Mouse (Mus musculus): ENCODE measurements at regions not wholly inside any gene's neighbourhood (a gene's known extent, or its start where the extent isn't known, plus 50 kb on each side); places are given as distances from the start of the nearest gene placed in this dataset.

GRCm38 (mm10) chr12:12803602-12804001 lies 138.1 kb downstream of the Mycn start:
- WGBS = 41% methylated on average over 2 of the region's 2 CpGs
- DNase-seq (ENCODE audit: low spot score) (no peak), ATAC-seq (ENCODE audit: low FRiP score) (no peak)
- no peak overlapping the region for H3K9ac ChIP-seq (ENCODE audit: low read depth, low read length)
- no peak overlapping the region for H3K4me3 ChIP-seq (ENCODE audit: low read depth, low read length)
- no peaks in the 10 kb centered on the region for H3K36me3 ChIP-seq (ENCODE audit: control insufficient read depth, insufficient read depth, low read length)
- no peak overlapping the region for H3K4me2 ChIP-seq (replicated peaks; ENCODE audit: low read depth, low read length)
- H3K27me3 ChIP-seq (ENCODE audit: control insufficient read depth, insufficient read depth, low read length) = no peaks in the 10 kb centered on the region
- H3K4me1 ChIP-seq (replicated peaks; ENCODE audit: control insufficient read depth, insufficient read depth, low read length) = peaks cover 5% of the 10 kb centered on the region
- H3K9me3 ChIP-seq (ENCODE audit: control insufficient read depth, low read length) = no peaks in the 10 kb centered on the region
- no peak overlapping the region for H3K27ac ChIP-seq (ENCODE audit: low read depth, low read length)

- 4% methylated on average over 11 of the region's 11 CpGs for WGBS
- DNase-seq (ENCODE audit: low spot score) (peak; percentile 63), ATAC-seq (ENCODE audit: low FRiP score) (peak; percentile 87)
- Histone ChIP-seq H3K4me2 (replicated peaks; ENCODE audit: low read depth, low read length) (no peak overlapping the region), H3K4me3 (ENCODE audit: low read depth, low read length) (no peak overlapping the region), H3K36me3 (ENCODE audit: control insufficient read depth, insufficient read depth, low read length) (no peaks in the 10 kb centered on the region), H3K4me1 (replicated peaks; ENCODE audit: control insufficient read depth, insufficient read depth, low read length) (peaks cover 5% of the 10 kb centered on the region), H3K27ac (ENCODE audit: low read depth, low read length) (peak overlapping the region; percentile 19; the same call in 1 of the 2 replicates), H3K9me3 (ENCODE audit: control insufficient read depth, low read length) (no peaks in the 10 kb centered on the region), H3K27me3 (ENCODE audit: control insufficient read depth, insufficient read depth, low read length) (no peaks in the 10 kb centered on the region), H3K9ac (ENCODE audit: low read depth, low read length) (no peak overlapping the region)
Measured at GRCm38 (mm10) chr12:12802396-12802795, 139.3 kb downstream of the Mycn start.

- H3K9me3 ChIP-seq (ENCODE audit: control insufficient read depth, low read length) = no peaks in the 10 kb centered on the region
- H3K36me3 ChIP-seq (ENCODE audit: control insufficient read depth, insufficient read depth, low read length) = no peaks in the 10 kb centered on the region
- DNase-seq (ENCODE audit: low spot score) = no peak
- H3K9ac ChIP-seq (ENCODE audit: low read depth, low read length) = no peak overlapping the region
- no peak overlapping the region for H3K4me3 ChIP-seq (ENCODE audit: low read depth, low read length)
- ATAC-seq (ENCODE audit: low FRiP score) = no peak
- H3K27ac ChIP-seq (ENCODE audit: low read depth, low read length) = no peak overlapping the region
- peaks cover 5% of the 10 kb centered on the region for H3K4me1 ChIP-seq (replicated peaks; ENCODE audit: control insufficient read depth, insufficient read depth, low read length)
- H3K4me2 ChIP-seq (replicated peaks; ENCODE audit: low read depth, low read length) = no peak overlapping the region
- H3K27me3 ChIP-seq (ENCODE audit: control insufficient read depth, insufficient read depth, low read length) = no peaks in the 10 kb centered on the region
- 41% methylated on average over 11 of the region's 11 CpGs for WGBS
Measured at GRCm38 (mm10) chr12:12801700-12802099, 140.0 kb downstream of the Mycn start.

GRCm38 (mm10) chr12:12800120-12800519 lies 141.6 kb downstream of the Mycn start:
- no peaks in the 10 kb centered on the region for H3K27me3 ChIP-seq (ENCODE audit: control insufficient read depth, insufficient read depth, low read length)
- 89% methylated on average over 6 of the region's 6 CpGs for WGBS

GRCm38 (mm10) chr12:12789052-12789451 lies 152.7 kb downstream of the Mycn start:
- H3K9ac ChIP-seq (ENCODE audit: low read depth, low read length) = no peak overlapping the region
- peaks cover 6% of the 10 kb centered on the region; the same call in 1 of the 2 replicates for H3K4me1 ChIP-seq (replicated peaks; ENCODE audit: control insufficient read depth, insufficient read depth, low read length)
- ATAC-seq (ENCODE audit: low FRiP score) = 0 out of 2 replicates have a peak, but pooled peaks have one; percentile 35
- H3K4me2 ChIP-seq (replicated peaks; ENCODE audit: low read depth, low read length) = no peak overlapping the region
- H3K27ac ChIP-seq (ENCODE audit: low read depth, low read length) = no peak overlapping the region
- no peaks in the 10 kb centered on the region for H3K9me3 ChIP-seq (ENCODE audit: control insufficient read depth, low read length)
- DNase-seq (ENCODE audit: low spot score) = no peak
- WGBS = 83% methylated on average over 6 of the region's 6 CpGs
- H3K36me3 ChIP-seq (ENCODE audit: control insufficient read depth, insufficient read depth, low read length) = no peaks in the 10 kb centered on the region
- no peak overlapping the region for H3K4me3 ChIP-seq (ENCODE audit: low read depth, low read length)
- H3K27me3 ChIP-seq (ENCODE audit: control insufficient read depth, insufficient read depth, low read length) = no peaks in the 10 kb centered on the region; the same call in 1 of the 2 replicates

More at GRCm38 (mm10) chr12:12800120-12800519, 141.6 kb downstream of the Mycn start:
- Histone ChIP-seq H3K4me2 (replicated peaks; ENCODE audit: low read depth, low read length) (no peak overlapping the region), H3K36me3 (ENCODE audit: control insufficient read depth, insufficient read depth, low read length) (no peaks in the 10 kb centered on the region), H3K4me3 (ENCODE audit: low read depth, low read length) (no peak overlapping the region), H3K27ac (ENCODE audit: low read depth, low read length) (no peak overlapping the region), H3K9ac (ENCODE audit: low read depth, low read length) (no peak overlapping the region), H3K9me3 (ENCODE audit: control insufficient read depth, low read length) (no peaks in the 10 kb centered on the region), H3K4me1 (replicated peaks; ENCODE audit: control insufficient read depth, insufficient read depth, low read length) (peaks cover 5% of the 10 kb centered on the region)
- no peak for DNase-seq (ENCODE audit: low spot score)
- ATAC-seq (ENCODE audit: low FRiP score) = no peak

GRCm38 (mm10) chr12:12788263-12788852 lies 153.4 kb downstream of the Mycn start:
- Histone ChIP-seq H3K4me3 (ENCODE audit: low read depth, low read length) (no peak overlapping the region), H3K9me3 (ENCODE audit: control insufficient read depth, low read length) (no peaks in the 10 kb centered on the region), H3K4me1 (replicated peaks; ENCODE audit: control insufficient read depth, insufficient read depth, low read length) (peaks cover 6% of the 10 kb centered on the region; the same call in 1 of the 2 replicates), H3K4me2 (replicated peaks; ENCODE audit: low read depth, low read length) (peak overlapping the region; percentile 36; the same call in 1 of the 2 replicates), H3K27me3 (ENCODE audit: control insufficient read depth, insufficient read depth, low read length) (no peaks in the 10 kb centered on the region; the same call in 1 of the 2 replicates), H3K27ac (ENCODE audit: low read depth, low read length) (no peak overlapping the region), H3K9ac (ENCODE audit: low read depth, low read length) (peak overlapping the region; percentile 17; the same call in 1 of the 2 replicates), H3K36me3 (ENCODE audit: control insufficient read depth, insufficient read depth, low read length) (no peaks in the 10 kb centered on the region)
- WGBS = 17% methylated on average over 13 of the region's 13 CpGs
- ATAC-seq (ENCODE audit: low FRiP score) (0 out of 2 replicates have a peak, but pooled peaks have one; percentile 12), DNase-seq (ENCODE audit: low spot score) (no peak)

GRCm38 (mm10) chr12:12787608-12788262 lies 154.0 kb downstream of the Mycn start:
- Histone ChIP-seq H3K9ac (ENCODE audit: low read depth, low read length) (peak overlapping the region; percentile 17; the same call in 1 of the 2 replicates), H3K36me3 (ENCODE audit: control insufficient read depth, insufficient read depth, low read length) (no peaks in the 10 kb centered on the region), H3K4me2 (replicated peaks; ENCODE audit: low read depth, low read length) (peak overlapping the region; percentile 36), H3K27me3 (ENCODE audit: control insufficient read depth, insufficient read depth, low read length) (no peaks in the 10 kb centered on the region; the same call in 1 of the 2 replicates), H3K27ac (ENCODE audit: low read depth, low read length) (no peak overlapping the region), H3K9me3 (ENCODE audit: control insufficient read depth, low read length) (no peaks in the 10 kb centered on the region), H3K4me3 (ENCODE audit: low read depth, low read length) (no peak overlapping the region), H3K4me1 (replicated peaks; ENCODE audit: control insufficient read depth, insufficient read depth, low read length) (peaks cover 6% of the 10 kb centered on the region; the same call in 1 of the 2 replicates)
- 4% methylated on average over 19 of the region's 19 CpGs for WGBS
- peak; percentile 54; the same call in 1 of the 2 replicates for ATAC-seq (ENCODE audit: low FRiP score)
- peak; percentile 41 for DNase-seq (ENCODE audit: low spot score)

GRCm38 (mm10) chr12:12787161-12787560 lies 154.6 kb downstream of the Mycn start:
- Histone ChIP-seq H3K9me3 (ENCODE audit: control insufficient read depth, low read length) (no peaks in the 10 kb centered on the region), H3K9ac (ENCODE audit: low read depth, low read length) (no peak overlapping the region), H3K4me3 (ENCODE audit: low read depth, low read length) (no peak overlapping the region), H3K27me3 (ENCODE audit: control insufficient read depth, insufficient read depth, low read length) (no peaks in the 10 kb centered on the region; the same call in 1 of the 2 replicates), H3K4me1 (replicated peaks; ENCODE audit: control insufficient read depth, insufficient read depth, low read length) (peaks cover 6% of the 10 kb centered on the region; the same call in 1 of the 2 replicates), H3K4me2 (replicated peaks; ENCODE audit: low read depth, low read length) (no peak overlapping the region), H3K27ac (ENCODE audit: low read depth, low read length) (no peak overlapping the region), H3K36me3 (ENCODE audit: control insufficient read depth, insufficient read depth, low read length) (no peaks in the 10 kb centered on the region)
- 32% methylated on average over 4 of the region's 4 CpGs for WGBS
- DNase-seq (ENCODE audit: low spot score) (no peak), ATAC-seq (ENCODE audit: low FRiP score) (no peak)
